Mouse (Mus musculus) erythroblast, embryonic 14.5 days (primary cell): ENCODE measurements around the gene Zdhhc6. TPM values are rescaled to one million over a fixed set of nuclear protein-coding genes. Genes with fewer than 3 reads are reported as not detected.
A peak's percentile ranks its signal among the peaks of the same experiment; 100 is the strongest.

Source experiments
- H3K27me3 ChIP-seq: 2 replicates; pipeline ENCODE4 v1.6.1; 2012; ENCODE audit warnings: inconsistent platforms; ENCODE audit not compliant: control insufficient read depth
- H3K36me3 ChIP-seq: 2 replicates; pipeline ENCODE4 v1.6.1; 2012; ENCODE audit warnings: mild to moderate bottlenecking, inconsistent platforms; ENCODE audit not compliant: control insufficient read depth
- H3K4me1 ChIP-seq: 2 replicates; pipeline ENCODE4 v1.6.1; 2012; ENCODE audit warnings: inconsistent platforms; ENCODE audit not compliant: control insufficient read depth
- H3K4me3 ChIP-seq: replicated peaks from 2 replicates; pipeline ENCODE3; 2012; ENCODE audit warnings: moderate library complexity, mild to moderate bottlenecking, inconsistent platforms
- H3K9me3 ChIP-seq: 2 replicates; pipeline ENCODE4 v1.6.1; 2012; ENCODE audit warnings: low read length, inconsistent platforms, mixed read lengths; ENCODE audit not compliant: control insufficient read depth
- GATA1 ChIP-seq: IDR thresholded peaks from 2 replicates; pipeline ENCODE4 v1.6.1; 2012; ENCODE audit warnings: low read length, inconsistent platforms, mixed read lengths
- TAL1 ChIP-seq: IDR thresholded peaks from 3 replicates; pipeline ENCODE4 v1.6.1; 2012; ENCODE audit warnings: low read length, inconsistent platforms, mixed read lengths
- polyA plus RNA-seq: library from polyadenylated mRNA; stranded (reverse); fragments of >175 nt; gene quantifications from 2 replicates; pipeline ENCODE4 v1.2.3, GENCODE M21; 2012

Zdhhc6 gene
- polyA plus RNA-seq, 1 experiment: 2.3 TPM

DNA sequence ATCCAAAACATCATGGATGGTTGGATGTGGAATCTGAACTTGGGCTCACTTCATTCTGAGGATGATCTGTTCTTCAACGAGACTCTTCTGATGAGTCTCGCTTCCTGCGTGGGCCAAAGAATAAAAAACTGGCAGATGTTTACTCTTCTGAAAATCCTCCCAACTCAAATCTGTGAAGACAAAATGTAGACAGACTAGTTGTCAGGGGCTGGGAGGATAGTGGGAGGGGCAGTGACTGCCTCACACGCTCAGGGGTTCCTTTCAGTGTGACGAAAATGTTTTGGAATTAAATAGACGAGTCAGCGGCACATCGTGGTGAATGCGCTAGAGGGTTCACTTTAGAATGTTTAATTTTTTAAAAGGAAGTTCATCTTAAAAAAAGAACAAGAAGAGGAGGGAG, 59.7 kb downstream of the Zdhhc6 start:
- H3K4me1 ChIP-seq: peaks cover 87% of the 10 kb centered on the region
- peaks cover 36% of the 10 kb centered on the region for H3K36me3 ChIP-seq
- no peak for TF ChIP-seq TAL1
- TF ChIP-seq GATA1: no peak
- H3K4me3 ChIP-seq: no peak overlapping the region
- H3K27me3 ChIP-seq: no peaks in the 10 kb centered on the region
- no peaks in the 10 kb centered on the region for H3K9me3 ChIP-seq

DNA sequence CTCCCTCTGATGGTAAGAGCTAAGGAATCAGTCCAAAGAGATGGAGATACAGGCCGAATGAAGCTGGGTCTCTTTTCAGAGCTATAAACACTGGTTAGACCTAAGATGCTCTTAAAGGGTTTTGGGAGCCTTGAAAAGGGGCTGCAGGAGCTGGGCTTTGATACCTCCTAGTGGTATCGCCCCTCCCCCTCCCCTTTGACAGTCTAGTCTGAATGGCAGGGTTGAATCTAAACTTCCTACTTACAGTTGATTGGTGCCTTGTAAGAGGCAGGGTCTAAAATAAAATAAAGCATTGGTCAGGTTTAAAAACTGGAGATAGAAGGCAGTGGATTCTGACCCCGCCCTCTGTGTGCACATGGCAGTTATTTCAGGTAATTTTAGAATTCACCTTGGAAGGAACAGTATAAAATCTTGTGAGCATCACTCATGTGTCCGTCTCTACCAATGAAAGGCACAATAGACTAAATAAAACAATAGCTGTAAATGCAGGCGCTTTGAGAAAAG, 61.3 kb downstream of the Zdhhc6 start:
- TF ChIP-seq TAL1 (no peak), GATA1 (no peak)
- no peaks in the 10 kb centered on the region for H3K27me3 ChIP-seq
- peaks cover 84% of the 10 kb centered on the region for H3K4me1 ChIP-seq

DNA sequence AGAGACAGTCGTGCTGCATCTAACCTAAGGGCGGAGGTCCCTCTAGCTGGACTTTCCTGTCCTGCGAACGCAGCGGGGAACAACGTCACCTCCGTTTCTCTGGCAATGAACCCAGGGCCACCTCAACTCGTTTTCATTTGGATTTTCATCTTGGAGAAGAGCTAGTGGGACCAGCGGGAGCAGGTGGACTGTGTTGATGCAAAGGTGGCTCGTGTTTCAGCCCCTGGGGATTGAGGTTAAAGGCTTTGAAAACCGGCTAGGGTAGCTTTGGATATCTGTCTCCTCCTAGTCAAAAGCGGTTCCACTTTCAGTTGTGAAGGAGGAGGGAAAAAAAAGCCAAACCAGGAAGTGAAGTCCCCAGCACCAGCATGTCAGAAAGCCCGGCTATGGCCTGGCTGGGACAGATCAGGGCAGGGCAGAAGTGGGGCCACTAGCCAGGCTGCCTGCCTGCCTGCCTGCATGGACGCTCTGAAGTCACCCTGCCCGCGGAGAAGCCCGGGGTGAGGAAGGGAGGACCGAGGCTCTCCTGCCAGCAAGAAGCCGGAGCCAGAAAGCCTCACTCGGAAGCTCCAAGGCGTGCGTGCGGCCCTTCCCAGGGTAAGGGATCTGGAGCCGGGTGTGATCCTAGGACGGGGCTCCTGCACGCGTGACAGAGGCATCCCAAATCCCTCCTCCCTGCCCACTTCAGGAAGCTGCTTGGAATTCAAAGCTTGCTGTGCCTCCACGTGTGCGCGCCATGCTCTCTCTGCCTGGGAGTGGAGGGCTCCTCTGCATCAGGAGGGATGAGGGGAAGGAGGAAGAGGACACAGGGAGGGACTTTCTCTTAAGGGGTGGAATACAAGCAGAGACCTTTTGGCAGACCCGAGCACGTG, 62.0 kb downstream of the Zdhhc6 start:
- Histone ChIP-seq H3K27me3 (no peaks in the 10 kb centered on the region), H3K36me3 (peaks cover 24% of the 10 kb centered on the region), H3K4me3 (peak overlapping the region; percentile 68), H3K9me3 (no peaks in the 10 kb centered on the region), H3K4me1 (peaks cover 83% of the 10 kb centered on the region)
- TF ChIP-seq TAL1 (no peak), GATA1 (no peak)

More for the DNA sequence above, 61.3 kb downstream of the Zdhhc6 start:
- Histone ChIP-seq H3K9me3 (no peaks in the 10 kb centered on the region), H3K36me3 (peaks cover 32% of the 10 kb centered on the region), H3K4me3 (peak overlapping the region; percentile 68)

DNA sequence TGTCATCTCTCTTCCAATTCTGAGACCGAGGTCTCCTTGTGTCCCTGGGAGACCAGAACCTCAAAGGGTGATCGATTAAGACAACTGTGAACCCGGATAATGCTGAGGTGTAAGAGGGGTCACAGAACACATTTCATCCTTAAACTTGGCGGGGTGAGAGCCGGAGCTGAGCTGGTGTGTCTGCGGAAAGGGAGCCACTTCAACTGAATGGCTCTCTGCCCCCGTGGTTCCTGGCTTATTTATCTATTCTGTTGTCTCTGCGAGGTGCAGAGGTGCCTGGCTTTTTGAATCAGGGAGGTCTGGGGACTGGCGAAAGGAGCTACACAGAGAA, 62.6 kb downstream of the Zdhhc6 start:
- TF ChIP-seq GATA1: no peak
- Histone ChIP-seq H3K4me1 (peaks cover 81% of the 10 kb centered on the region), H3K27me3 (no peaks in the 10 kb centered on the region), H3K4me3 (peak overlapping the region; percentile 68), H3K36me3 (peaks cover 19% of the 10 kb centered on the region), H3K9me3 (no peaks in the 10 kb centered on the region)

DNA sequence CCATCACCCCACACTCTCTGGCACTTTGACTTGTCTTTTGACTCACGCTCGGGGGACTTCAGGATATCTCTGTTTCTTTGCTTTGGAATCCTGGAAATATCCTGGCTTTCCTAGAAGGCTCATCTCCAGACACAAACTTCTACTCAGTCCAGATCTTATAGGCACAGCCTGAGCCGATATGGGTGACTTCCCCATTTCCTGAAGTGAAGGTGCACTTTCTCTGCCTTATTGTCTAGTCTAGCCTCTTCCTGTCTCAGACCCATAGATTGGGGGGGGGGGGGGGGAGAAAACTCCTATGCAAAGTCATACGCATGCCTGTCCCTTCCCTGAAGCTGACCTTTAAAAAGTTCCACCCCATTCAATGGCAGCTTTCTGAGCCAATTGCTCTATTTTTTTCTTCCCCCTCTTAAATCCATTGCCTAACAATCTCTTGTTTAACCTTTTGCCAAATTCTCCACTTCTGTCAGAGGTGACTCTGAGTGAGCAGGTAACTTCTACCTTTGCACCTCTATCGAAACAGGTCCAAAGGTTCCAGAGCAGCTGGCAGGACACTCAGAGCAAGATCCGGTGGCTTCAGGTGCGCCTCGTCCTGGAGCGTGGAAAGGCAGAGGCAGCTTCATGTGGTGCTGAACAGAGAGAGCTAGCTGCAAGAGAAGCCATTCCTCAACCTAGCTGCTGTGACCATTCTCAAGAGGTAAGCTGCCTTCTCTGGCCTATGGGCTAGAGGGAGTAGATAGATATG, 64.3 kb downstream of the Zdhhc6 start, which contains the start of gene Acsl5:
Acsl5 (plus strand) TSS at position 556 of the 742 bp plus-strand sequence.
- no peak within 1 kb of the TSS for H3K4me3 ChIP-seq
- TF ChIP-seq GATA1 (no peak), TAL1 (no peak)
- H3K4me1 ChIP-seq: peaks cover 77% of the 10 kb centered on the region

DNA sequence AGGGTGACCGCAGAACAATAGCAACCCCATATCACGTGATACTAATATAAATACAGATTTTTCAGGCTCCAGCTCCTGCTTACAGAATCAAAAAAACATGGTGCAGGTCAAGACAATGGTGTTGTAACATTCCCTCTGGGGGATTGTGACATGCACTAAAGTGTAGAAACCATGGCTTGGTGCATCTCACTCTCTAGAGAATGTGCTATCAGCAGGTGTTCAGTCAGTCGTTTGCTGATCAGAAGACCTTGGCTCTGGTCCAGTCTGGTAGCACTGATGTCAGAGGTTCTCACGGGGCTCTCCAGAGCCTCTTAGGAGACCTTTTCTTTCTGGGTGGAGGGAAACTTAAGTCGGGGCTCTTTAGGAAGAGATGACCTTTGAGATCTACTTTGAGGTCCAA, 65.4 kb downstream of the Zdhhc6 start:
- no peaks in the 10 kb centered on the region for H3K36me3 ChIP-seq
- H3K9me3 ChIP-seq: no peaks in the 10 kb centered on the region
- no peak for TF ChIP-seq TAL1
- TF ChIP-seq GATA1: no peak
- H3K4me1 ChIP-seq: peaks cover 76% of the 10 kb centered on the region
- no peak overlapping the region for H3K4me3 ChIP-seq
- H3K27me3 ChIP-seq: no peaks in the 10 kb centered on the region

More for the DNA sequence above, 64.3 kb downstream of the Zdhhc6 start, which contains the start of gene Acsl5:
- H3K36me3 ChIP-seq: peaks cover 5% of the 10 kb centered on the region
- H3K9me3 ChIP-seq: no peaks in the 10 kb centered on the region
- H3K27me3 ChIP-seq: no peaks in the 10 kb centered on the region

DNA sequence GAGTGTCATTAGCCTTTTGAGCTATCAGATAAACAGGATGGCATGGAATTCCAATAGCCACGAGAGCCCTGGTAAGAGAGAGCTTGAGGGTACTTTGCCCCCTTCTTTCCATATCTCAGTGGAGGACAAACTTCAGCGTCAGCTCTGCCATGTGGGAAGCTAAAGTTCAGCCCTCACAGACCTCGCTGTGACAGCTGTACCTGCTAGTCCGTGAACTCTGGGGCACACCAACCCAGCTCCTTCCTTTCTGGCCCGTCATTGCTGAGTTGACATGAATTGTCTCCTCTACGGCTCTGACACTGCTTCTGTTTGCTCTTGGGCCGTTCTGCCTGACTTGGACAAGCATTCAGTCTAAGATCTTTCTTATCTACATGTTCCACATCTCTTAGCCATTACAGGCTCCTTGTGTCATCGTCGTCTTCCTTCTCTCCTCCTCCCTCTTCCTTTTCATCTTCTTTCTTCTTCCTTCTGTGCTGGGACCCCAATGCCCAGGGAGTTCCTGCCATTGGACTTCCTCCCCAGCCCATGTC, 67.8 kb downstream of the Zdhhc6 start:
- Histone ChIP-seq H3K27me3 (no peaks in the 10 kb centered on the region), H3K4me3 (no peak overlapping the region), H3K9me3 (no peaks in the 10 kb centered on the region), H3K36me3 (no peaks in the 10 kb centered on the region), H3K4me1 (peaks cover 66% of the 10 kb centered on the region)
- TF ChIP-seq TAL1 (0 out of 3 replicates have a peak, but pooled peaks have one; percentile 4), GATA1 (no peak)

DNA sequence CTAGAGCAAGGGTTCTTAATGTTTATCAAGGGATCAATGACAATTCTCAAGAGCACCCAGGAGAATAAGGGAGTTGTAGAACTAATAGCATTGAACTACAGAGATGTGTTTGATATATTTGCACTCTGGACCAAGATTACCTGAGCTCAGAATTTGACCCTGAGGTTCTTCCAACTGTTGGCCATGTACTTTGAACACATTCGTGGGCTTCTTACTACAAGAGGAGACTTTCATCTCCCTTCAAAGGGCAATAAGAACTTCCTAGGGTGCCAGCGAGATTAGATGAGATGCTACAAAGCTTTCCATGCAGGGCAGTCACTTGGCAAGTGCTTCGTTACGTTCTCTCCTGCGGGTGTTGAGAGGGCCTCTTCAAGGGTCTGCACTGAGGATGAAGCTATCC, 68.3 kb downstream of the Zdhhc6 start:
- Histone ChIP-seq H3K4me3 (no peak overlapping the region), H3K27me3 (no peaks in the 10 kb centered on the region), H3K36me3 (no peaks in the 10 kb centered on the region), H3K4me1 (peaks cover 62% of the 10 kb centered on the region), H3K9me3 (no peaks in the 10 kb centered on the region)
- TF ChIP-seq GATA1: no peak
- no peak for TF ChIP-seq TAL1

DNA sequence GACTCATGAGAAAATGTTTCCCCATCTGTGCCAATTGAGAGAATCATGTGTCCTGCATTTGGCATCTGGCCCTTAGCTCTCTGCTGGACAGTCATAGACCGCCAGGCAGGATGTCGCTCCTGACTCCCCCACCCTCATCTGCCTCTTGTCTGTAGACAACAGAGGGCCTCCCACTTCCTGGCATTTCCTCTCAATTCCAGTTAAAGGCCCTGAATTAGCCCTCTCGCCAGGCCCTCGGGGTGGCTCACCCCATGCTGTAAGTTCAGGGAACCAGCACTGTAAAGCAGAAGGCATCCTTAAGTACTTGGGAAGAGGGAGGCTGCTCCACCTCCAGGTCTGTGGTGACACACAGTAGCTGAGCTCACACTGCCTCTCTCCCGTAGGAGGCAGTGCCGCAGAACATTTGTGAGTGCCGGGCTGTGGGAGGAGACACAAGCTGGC, 71.0 kb downstream of the Zdhhc6 start:
- TF ChIP-seq GATA1 (no peak), TAL1 (no peak)
- Histone ChIP-seq H3K4me1 (peaks cover 40% of the 10 kb centered on the region), H3K4me3 (no peak overlapping the region), H3K27me3 (peaks cover 3% of the 10 kb centered on the region), H3K36me3 (no peaks in the 10 kb centered on the region), H3K9me3 (no peaks in the 10 kb centered on the region)
